Mouse (Mus musculus): ENCODE data around the gene Tshz2. TPM values are rescaled to one million over a fixed set of nuclear protein-coding genes. Genes with fewer than 3 reads are reported as not detected.

Tshz2 gene
- polyA plus RNA-seq, 1 experiment from 2014 or later: 3.4 TPM

DNA sequence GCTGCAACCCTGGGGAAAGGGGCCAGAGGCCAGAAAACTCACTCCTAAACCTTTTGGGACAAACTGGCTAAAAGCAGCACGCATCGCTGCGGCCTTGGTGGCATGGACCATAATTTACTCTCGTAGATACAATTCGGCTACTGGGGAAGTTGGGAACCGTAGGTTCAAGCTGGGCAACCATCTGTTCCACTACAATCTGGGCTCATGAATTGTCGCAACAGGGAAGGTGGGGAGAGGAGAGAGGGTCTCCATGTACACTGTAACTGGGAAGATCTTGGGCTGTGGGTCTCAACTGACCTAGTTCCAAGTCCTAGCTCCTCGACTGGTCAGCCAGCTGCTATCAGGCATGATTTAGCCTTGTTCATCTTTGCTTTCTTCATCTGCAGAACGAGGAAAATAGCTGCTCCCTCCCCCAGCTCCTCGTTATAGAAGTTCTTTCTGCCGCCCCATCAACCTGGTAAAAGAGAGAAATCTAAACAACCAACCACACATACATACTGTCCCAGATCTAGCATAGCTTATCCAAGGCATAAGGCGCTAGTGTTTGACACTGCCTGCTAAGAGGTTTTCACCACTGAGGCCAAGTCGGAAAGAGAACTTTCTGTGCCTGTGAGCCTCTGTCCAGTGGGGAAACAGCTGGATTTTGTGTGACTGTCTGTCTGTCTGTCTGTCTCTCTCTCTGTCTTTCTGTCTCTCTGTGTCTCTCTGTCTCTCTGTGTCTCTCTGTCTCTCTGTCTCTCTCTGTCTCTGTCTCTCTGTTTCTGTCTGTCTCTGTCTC lies 25.7 kb upstream of the Tshz2 start:
- ATAC-seq (peak; percentile 57; the same call in 1 of the 2 replicates), DNase-seq (ENCODE audit: low spot score) (peak; percentile 59)
- H3K4me1 ChIP-seq (ENCODE audit: insufficient read depth, low read depth, low read length): peaks cover 8% of the 10 kb centered on the region; the same call in 1 of the 2 replicates
- WGBS: 68% methylated on average over 13 of the region's 13 CpGs
- H3K27ac ChIP-seq (ENCODE audit: low read length): no peak overlapping the region
- H3K36me3 ChIP-seq (ENCODE audit: insufficient read depth, low read length): no peaks in the 10 kb centered on the region
- no peaks in the 10 kb centered on the region for H3K9me3 ChIP-seq (ENCODE audit: low read length)
- no peak overlapping the region for H3K9ac ChIP-seq (replicated peaks; ENCODE audit: low read depth)
- H3K4me3 ChIP-seq (ENCODE audit: low read depth, low read length): no peak overlapping the region
- H3K27me3 ChIP-seq (replicated peaks; ENCODE audit: insufficient read depth, low read length): no peaks in the 10 kb centered on the region
- no peak overlapping the region for H3K4me2 ChIP-seq (replicated peaks; ENCODE audit: low read depth, low read length)
- TF ChIP-seq EP300 (IDR thresholded peaks at IDR 0.05): no peak

DNA sequence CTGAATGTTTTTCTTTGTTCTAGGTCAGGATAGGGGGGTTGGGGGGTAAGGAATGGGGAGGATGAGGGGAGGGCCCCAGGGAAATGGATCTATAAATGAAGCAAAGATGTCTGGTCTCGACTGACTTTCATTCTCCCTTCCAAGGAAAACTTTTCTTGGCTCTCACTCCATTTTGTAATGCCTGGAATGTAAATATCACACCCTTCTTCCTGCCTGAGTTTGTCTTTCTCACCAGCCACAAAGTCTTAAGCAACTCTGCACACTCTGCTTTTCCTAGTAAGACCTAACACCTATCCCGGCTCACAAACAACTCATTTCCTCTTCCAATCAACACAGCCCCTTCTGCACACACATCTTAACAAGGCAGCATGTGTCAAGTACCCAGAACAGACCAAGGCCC lies 25.0 kb upstream of the Tshz2 start:
- peak; percentile 91 for DNase-seq (ENCODE audit: low spot score)
- ATAC-seq: peak; percentile 85

GRCm38 (mm10) chr2:169609956-169610355 lies 22.9 kb upstream of the Tshz2 start:
- no peaks in the 10 kb centered on the region for H3K36me3 ChIP-seq (ENCODE audit: insufficient read depth, low read length)
- no peaks in the 10 kb centered on the region for H3K27me3 ChIP-seq (replicated peaks; ENCODE audit: insufficient read depth, low read length)
- DNase-seq (ENCODE audit: low spot score) (peak; percentile 55), ATAC-seq (no peak)
- 14% methylated on average over 13 of the region's 13 CpGs for WGBS
- H3K9ac ChIP-seq (replicated peaks; ENCODE audit: low read depth): no peak overlapping the region
- 0 out of 2 replicates have a peak overlapping the region, but pooled peaks have one; percentile 2 for H3K4me2 ChIP-seq (replicated peaks; ENCODE audit: low read depth, low read length)
- H3K9me3 ChIP-seq (ENCODE audit: low read length): no peaks in the 10 kb centered on the region
- H3K27ac ChIP-seq (ENCODE audit: low read length): no peak overlapping the region
- TF ChIP-seq EP300 (IDR thresholded peaks at IDR 0.05) (no peak), CTCF (IDR thresholded peaks at IDR 0.05) (no peak)
- peaks cover 8% of the 10 kb centered on the region; the same call in 1 of the 2 replicates for H3K4me1 ChIP-seq (ENCODE audit: insufficient read depth, low read depth, low read length)
- no peak overlapping the region for H3K4me3 ChIP-seq (ENCODE audit: low read depth, low read length)

More for the DNA sequence above, 25.0 kb upstream of the Tshz2 start:
- Histone ChIP-seq H3K9ac (replicated peaks; ENCODE audit: low read depth) (no peak overlapping the region), H3K27me3 (replicated peaks; ENCODE audit: insufficient read depth, low read length) (no peaks in the 10 kb centered on the region), H3K9me3 (ENCODE audit: low read length) (no peaks in the 10 kb centered on the region), H3K4me1 (ENCODE audit: insufficient read depth, low read depth, low read length) (peaks cover 8% of the 10 kb centered on the region; the same call in 1 of the 2 replicates), H3K27ac (ENCODE audit: low read length) (0 out of 2 replicates have a peak overlapping the region, but pooled peaks have one; percentile 27), H3K4me2 (replicated peaks; ENCODE audit: low read depth, low read length) (no peak overlapping the region), H3K4me3 (ENCODE audit: low read depth, low read length) (no peak overlapping the region), H3K36me3 (ENCODE audit: insufficient read depth, low read length) (no peaks in the 10 kb centered on the region)
- WGBS: 6% methylated on average over 2 of the region's 2 CpGs
- peak; percentile 68; the same call in 1 of the 2 replicates for TF ChIP-seq EP300 (IDR thresholded peaks at IDR 0.05)
- no peak for TF ChIP-seq CTCF (IDR thresholded peaks at IDR 0.05)

DNA sequence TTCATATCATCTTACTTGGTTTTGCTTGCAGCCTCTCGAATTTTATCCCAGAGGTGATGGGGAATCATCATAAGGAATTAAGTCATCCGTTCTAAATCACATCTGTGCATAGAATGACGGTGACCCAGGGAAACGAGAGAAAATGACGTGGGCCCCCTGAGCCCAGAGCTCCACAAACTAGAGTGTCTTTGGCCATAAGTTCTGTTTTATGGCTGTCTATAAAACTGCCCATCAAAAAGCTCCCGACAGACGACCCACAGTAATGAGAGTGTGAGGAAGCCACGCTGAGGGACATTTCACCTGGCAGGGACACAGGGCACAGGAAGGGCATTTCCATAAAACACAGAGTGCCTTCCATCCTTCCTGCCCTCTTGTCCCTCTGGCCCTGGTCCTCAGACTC lies 21.9 kb upstream of the Tshz2 start:
- 81% methylated on average over 8 of the region's 8 CpGs for WGBS
- no peak for TF ChIP-seq CTCF (IDR thresholded peaks at IDR 0.05)
- TF ChIP-seq EP300 (IDR thresholded peaks at IDR 0.05): no peak
- Histone ChIP-seq H3K4me2 (replicated peaks; ENCODE audit: low read depth, low read length) (no peak overlapping the region), H3K9me3 (ENCODE audit: low read length) (no peaks in the 10 kb centered on the region), H3K9ac (replicated peaks; ENCODE audit: low read depth) (no peak overlapping the region), H3K4me3 (ENCODE audit: low read depth, low read length) (no peak overlapping the region), H3K36me3 (ENCODE audit: insufficient read depth, low read length) (no peaks in the 10 kb centered on the region), H3K4me1 (ENCODE audit: insufficient read depth, low read depth, low read length) (peaks cover 8% of the 10 kb centered on the region; the same call in 1 of the 2 replicates), H3K27ac (ENCODE audit: low read length) (no peak overlapping the region), H3K27me3 (replicated peaks; ENCODE audit: insufficient read depth, low read length) (no peaks in the 10 kb centered on the region)
- no peak for DNase-seq (ENCODE audit: low spot score)
- ATAC-seq: no peak

GRCm38 (mm10) chr2:169611557-169611956 lies 21.3 kb upstream of the Tshz2 start:
- peaks cover 8% of the 10 kb centered on the region; the same call in 1 of the 2 replicates for H3K4me1 ChIP-seq (ENCODE audit: insufficient read depth, low read depth, low read length)
- no peaks in the 10 kb centered on the region for H3K27me3 ChIP-seq (replicated peaks; ENCODE audit: insufficient read depth, low read length)
- H3K36me3 ChIP-seq (ENCODE audit: insufficient read depth, low read length): no peaks in the 10 kb centered on the region
- no peaks in the 10 kb centered on the region for H3K9me3 ChIP-seq (ENCODE audit: low read length)
- ATAC-seq: no peak
- no peak for DNase-seq (ENCODE audit: low spot score)
- 49% methylated on average over 7 of the region's 7 CpGs for WGBS
- H3K27ac ChIP-seq (ENCODE audit: low read length): no peak overlapping the region
- no peak overlapping the region for H3K4me2 ChIP-seq (replicated peaks; ENCODE audit: low read depth, low read length)
- no peak overlapping the region for H3K4me3 ChIP-seq (ENCODE audit: low read depth, low read length)
- TF ChIP-seq EP300 (IDR thresholded peaks at IDR 0.05): no peak
- no peak for TF ChIP-seq CTCF (IDR thresholded peaks at IDR 0.05)
- no peak overlapping the region for H3K9ac ChIP-seq (replicated peaks; ENCODE audit: low read depth)

- Histone ChIP-seq H3K27me3 (replicated peaks; ENCODE audit: insufficient read depth, low read length) (no peaks in the 10 kb centered on the region), H3K4me2 (replicated peaks; ENCODE audit: low read depth, low read length) (no peak overlapping the region), H3K4me3 (ENCODE audit: low read depth, low read length) (no peak overlapping the region), H3K27ac (ENCODE audit: low read length) (no peak overlapping the region), H3K9ac (replicated peaks; ENCODE audit: low read depth) (no peak overlapping the region), H3K4me1 (ENCODE audit: insufficient read depth, low read depth, low read length) (peaks cover 4% of the 10 kb centered on the region; the same call in 1 of the 2 replicates), H3K9me3 (ENCODE audit: low read length) (no peaks in the 10 kb centered on the region), H3K36me3 (ENCODE audit: insufficient read depth, low read length) (no peaks in the 10 kb centered on the region)
- peak; percentile 60 for DNase-seq (ENCODE audit: low spot score)
- no peak for TF ChIP-seq EP300 (IDR thresholded peaks at IDR 0.05)
- no peak for TF ChIP-seq CTCF (IDR thresholded peaks at IDR 0.05)
- ATAC-seq: peak; percentile 68
- 37% methylated on average over 4 of the region's 4 CpGs for WGBS
Observed at GRCm38 (mm10) chr2:169614683-169615082, 18.1 kb upstream of the Tshz2 start.

Data from lung, postnatal 0 days (tissue).